Mouse (Mus musculus): ENCODE data around the gene Auts2. TPM values are rescaled to one million over a fixed set of nuclear protein-coding genes. Genes with fewer than 3 reads are reported as not detected.

The Auts2 gene
- polyA plus RNA-seq, 1 experiment from 2014 or later = 1.8 TPM

- no peak overlapping the region for H3K4me2 ChIP-seq (ENCODE audit: low read depth, low read length)
- H3K4me3 ChIP-seq (ENCODE audit: low read depth, low read length) = no peak overlapping the region
- no peaks in the 10 kb centered on the region for H3K36me3 ChIP-seq (ENCODE audit: control insufficient read depth, insufficient read depth)
- H3K9ac ChIP-seq (ENCODE audit: low read depth, low read length) = no peak overlapping the region
- H3K27me3 ChIP-seq (ENCODE audit: control insufficient read depth, insufficient read depth, low read depth, low read length) = no peaks in the 10 kb centered on the region
- WGBS (ENCODE audit: insufficient replicate concordance) = 68% methylated on average over 5 of the region's 5 CpGs
- no peak for ATAC-seq (ENCODE audit: low read depth)
- no peak overlapping the region for H3K27ac ChIP-seq (ENCODE audit: low read length)
- no peaks in the 10 kb centered on the region; the same call in 1 of the 2 replicates for H3K4me1 ChIP-seq (ENCODE audit: control insufficient read depth, low read depth, low read length)
- H3K9me3 ChIP-seq (replicated peaks; ENCODE audit: control insufficient read depth, low read length) = no peaks in the 10 kb centered on the region
Observed at GRCm38 (mm10) chr5:132472184-132472829, 70.8 kb downstream of the Auts2 start.

GRCm38 (mm10) chr5:132467364-132467743 lies 75.8 kb downstream of the Auts2 start:
- Histone ChIP-seq H3K27ac (ENCODE audit: low read length) (no peak overlapping the region), H3K4me3 (ENCODE audit: low read depth, low read length) (no peak overlapping the region), H3K4me1 (ENCODE audit: control insufficient read depth, low read depth, low read length) (peaks cover 10% of the 10 kb centered on the region), H3K27me3 (ENCODE audit: control insufficient read depth, insufficient read depth, low read depth, low read length) (no peaks in the 10 kb centered on the region), H3K9ac (ENCODE audit: low read depth, low read length) (no peak overlapping the region), H3K36me3 (ENCODE audit: control insufficient read depth, insufficient read depth) (no peaks in the 10 kb centered on the region), H3K9me3 (replicated peaks; ENCODE audit: control insufficient read depth, low read length) (no peaks in the 10 kb centered on the region), H3K4me2 (ENCODE audit: low read depth, low read length) (no peak overlapping the region)
- ATAC-seq (ENCODE audit: low read depth) = no peak
- WGBS (ENCODE audit: insufficient replicate concordance) = 41% methylated on average over 2 of the region's 2 CpGs

GRCm38 (mm10) chr5:132466427-132467363 lies 76.4 kb downstream of the Auts2 start:
- H3K27ac ChIP-seq (ENCODE audit: low read length) = no peak overlapping the region
- H3K9me3 ChIP-seq (replicated peaks; ENCODE audit: control insufficient read depth, low read length) = no peaks in the 10 kb centered on the region
- H3K36me3 ChIP-seq (ENCODE audit: control insufficient read depth, insufficient read depth) = no peaks in the 10 kb centered on the region
- peaks cover 10% of the 10 kb centered on the region for H3K4me1 ChIP-seq (ENCODE audit: control insufficient read depth, low read depth, low read length)
- peak overlapping the region; percentile 4; the same call in 1 of the 2 replicates for H3K4me2 ChIP-seq (ENCODE audit: low read depth, low read length)
- H3K27me3 ChIP-seq (ENCODE audit: control insufficient read depth, insufficient read depth, low read depth, low read length) = no peaks in the 10 kb centered on the region
- peak; percentile 85 for ATAC-seq (ENCODE audit: low read depth)
- 11% methylated on average over 16 of the region's 16 CpGs for WGBS (ENCODE audit: insufficient replicate concordance)
- no peak overlapping the region for H3K4me3 ChIP-seq (ENCODE audit: low read depth, low read length)
- no peak overlapping the region for H3K9ac ChIP-seq (ENCODE audit: low read depth, low read length)

GRCm38 (mm10) chr5:132462560-132462959 lies 80.6 kb downstream of the Auts2 start:
- Histone ChIP-seq H3K27me3 (ENCODE audit: control insufficient read depth, insufficient read depth, low read depth, low read length) (no peaks in the 10 kb centered on the region), H3K9ac (ENCODE audit: low read depth, low read length) (no peak overlapping the region), H3K4me2 (ENCODE audit: low read depth, low read length) (no peak overlapping the region), H3K27ac (ENCODE audit: low read length) (no peak overlapping the region), H3K36me3 (ENCODE audit: control insufficient read depth, insufficient read depth) (no peaks in the 10 kb centered on the region), H3K4me1 (ENCODE audit: control insufficient read depth, low read depth, low read length) (peaks cover 10% of the 10 kb centered on the region), H3K4me3 (ENCODE audit: low read depth, low read length) (no peak overlapping the region), H3K9me3 (replicated peaks; ENCODE audit: control insufficient read depth, low read length) (no peaks in the 10 kb centered on the region)
- no peak for ATAC-seq (ENCODE audit: low read depth)
- 81% methylated on average over 11 of the region's 11 CpGs for WGBS (ENCODE audit: insufficient replicate concordance)

GRCm38 (mm10) chr5:132458498-132458897 lies 84.6 kb downstream of the Auts2 start:
- 76% methylated on average over 7 of the region's 7 CpGs for WGBS (ENCODE audit: insufficient replicate concordance)
- H3K4me2 ChIP-seq (ENCODE audit: low read depth, low read length) = no peak overlapping the region
- no peaks in the 10 kb centered on the region for H3K27me3 ChIP-seq (ENCODE audit: control insufficient read depth, insufficient read depth, low read depth, low read length)
- no peaks in the 10 kb centered on the region for H3K36me3 ChIP-seq (ENCODE audit: control insufficient read depth, insufficient read depth)
- H3K27ac ChIP-seq (ENCODE audit: low read length) = no peak overlapping the region
- no peak overlapping the region for H3K4me3 ChIP-seq (ENCODE audit: low read depth, low read length)
- no peaks in the 10 kb centered on the region for H3K4me1 ChIP-seq (ENCODE audit: control insufficient read depth, low read depth, low read length)
- no peak for ATAC-seq (ENCODE audit: low read depth)
- H3K9me3 ChIP-seq (replicated peaks; ENCODE audit: control insufficient read depth, low read length) = no peaks in the 10 kb centered on the region
- H3K9ac ChIP-seq (ENCODE audit: low read depth, low read length) = no peak overlapping the region

- Histone ChIP-seq H3K9ac (ENCODE audit: low read depth, low read length) (no peak overlapping the region), H3K36me3 (ENCODE audit: control insufficient read depth, insufficient read depth) (no peaks in the 10 kb centered on the region), H3K27me3 (ENCODE audit: control insufficient read depth, insufficient read depth, low read depth, low read length) (no peaks in the 10 kb centered on the region), H3K4me1 (ENCODE audit: control insufficient read depth, low read depth, low read length) (no peaks in the 10 kb centered on the region), H3K4me3 (ENCODE audit: low read depth, low read length) (no peak overlapping the region), H3K27ac (ENCODE audit: low read length) (no peak overlapping the region), H3K4me2 (ENCODE audit: low read depth, low read length) (no peak overlapping the region), H3K9me3 (replicated peaks; ENCODE audit: control insufficient read depth, low read length) (no peaks in the 10 kb centered on the region)
- 47% methylated on average over 2 of the region's 2 CpGs for WGBS (ENCODE audit: insufficient replicate concordance)
- no peak for ATAC-seq (ENCODE audit: low read depth)
Observed at GRCm38 (mm10) chr5:132452381-132452780, 90.8 kb downstream of the Auts2 start.

GRCm38 (mm10) chr5:132450071-132450470 lies 93.1 kb downstream of the Auts2 start:
- no peak overlapping the region for H3K9ac ChIP-seq (ENCODE audit: low read depth, low read length)
- no peak overlapping the region for H3K4me3 ChIP-seq (ENCODE audit: low read depth, low read length)
- H3K9me3 ChIP-seq (replicated peaks; ENCODE audit: control insufficient read depth, low read length) = no peaks in the 10 kb centered on the region
- H3K4me1 ChIP-seq (ENCODE audit: control insufficient read depth, low read depth, low read length) = no peaks in the 10 kb centered on the region
- no peak for ATAC-seq (ENCODE audit: low read depth)
- 78% methylated on average over 3 of the region's 3 CpGs for WGBS (ENCODE audit: insufficient replicate concordance)
- H3K4me2 ChIP-seq (ENCODE audit: low read depth, low read length) = no peak overlapping the region
- H3K27ac ChIP-seq (ENCODE audit: low read length) = no peak overlapping the region
- H3K36me3 ChIP-seq (ENCODE audit: control insufficient read depth, insufficient read depth) = no peaks in the 10 kb centered on the region
- no peaks in the 10 kb centered on the region for H3K27me3 ChIP-seq (ENCODE audit: control insufficient read depth, insufficient read depth, low read depth, low read length)

- H3K27ac ChIP-seq (ENCODE audit: low read length) = no peak overlapping the region
- peak; percentile 56 for ATAC-seq (ENCODE audit: low read depth)
Observed at GRCm38 (mm10) chr5:132448401-132449066, 94.6 kb downstream of the Auts2 start.

More at GRCm38 (mm10) chr5:132448401-132449066, 94.6 kb downstream of the Auts2 start:
- no peak overlapping the region for H3K9ac ChIP-seq (ENCODE audit: low read depth, low read length)
- H3K4me1 ChIP-seq (ENCODE audit: control insufficient read depth, low read depth, low read length) = no peaks in the 10 kb centered on the region
- 53% methylated on average over 6 of the region's 6 CpGs for WGBS (ENCODE audit: insufficient replicate concordance)
- H3K4me3 ChIP-seq (ENCODE audit: low read depth, low read length) = no peak overlapping the region
- H3K4me2 ChIP-seq (ENCODE audit: low read depth, low read length) = no peak overlapping the region; the same call in 1 of the 2 replicates
- H3K27me3 ChIP-seq (ENCODE audit: control insufficient read depth, insufficient read depth, low read depth, low read length) = no peaks in the 10 kb centered on the region
- no peaks in the 10 kb centered on the region for H3K9me3 ChIP-seq (replicated peaks; ENCODE audit: control insufficient read depth, low read length)
- no peaks in the 10 kb centered on the region for H3K36me3 ChIP-seq (ENCODE audit: control insufficient read depth, insufficient read depth)
